Mouse (Mus musculus) kidney, postnatal 36 days (tissue): ENCODE results near the gene Plcz1.

Experiments used
- DNase-seq, 2 experiments: peaks; one replicate each; pipeline ENCODE4 v3.0.0; 2021 to 2022; ENCODE audit warnings: mixed read lengths in 2 of 2

Plcz1 gene

DNA sequence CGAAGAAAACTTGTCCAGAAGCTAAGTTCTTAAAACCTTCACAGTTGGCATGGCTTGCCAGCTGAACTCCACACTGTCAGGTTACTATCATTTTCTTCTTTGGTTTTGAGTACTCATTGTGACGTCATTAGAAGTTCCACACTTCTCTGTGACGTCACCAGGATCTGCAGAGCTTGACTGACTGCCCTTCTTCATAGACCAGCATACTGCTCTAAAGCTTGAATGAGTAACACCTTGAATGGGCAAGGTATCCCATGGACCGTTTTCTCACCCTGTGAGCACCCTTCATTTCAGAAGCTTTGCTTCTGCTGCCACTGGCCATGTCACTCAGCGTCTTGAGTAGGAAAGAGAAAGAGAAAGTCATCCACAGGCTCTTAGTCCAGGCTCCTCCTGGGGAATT is at the start of gene Plcz1:
Gene Plcz1, minus strand, starts transcription at position 101 of the 400 bp plus-strand sequence.
- DNase-seq, result no peak

DNA sequence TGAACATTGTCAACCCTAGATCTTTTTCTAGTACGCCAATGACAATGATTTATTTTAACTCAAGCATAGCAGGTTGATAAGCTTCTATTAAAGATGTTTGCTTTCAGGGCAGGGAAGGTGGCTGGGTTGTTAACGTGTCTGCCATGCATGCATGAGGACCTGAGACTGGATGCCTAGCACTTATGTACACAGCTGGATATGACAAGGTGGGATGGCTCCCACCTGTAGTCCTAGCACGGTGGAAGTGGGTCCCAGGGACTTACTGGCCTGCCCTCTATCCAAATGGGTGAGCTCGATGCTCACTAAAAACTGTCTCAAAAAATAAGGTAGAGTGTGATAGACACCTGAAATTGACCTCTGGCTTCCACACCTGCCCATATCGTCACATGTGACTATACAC is 48.6 kb upstream of the Plcz1 start:
- DNase-seq, result no peak

DNA sequence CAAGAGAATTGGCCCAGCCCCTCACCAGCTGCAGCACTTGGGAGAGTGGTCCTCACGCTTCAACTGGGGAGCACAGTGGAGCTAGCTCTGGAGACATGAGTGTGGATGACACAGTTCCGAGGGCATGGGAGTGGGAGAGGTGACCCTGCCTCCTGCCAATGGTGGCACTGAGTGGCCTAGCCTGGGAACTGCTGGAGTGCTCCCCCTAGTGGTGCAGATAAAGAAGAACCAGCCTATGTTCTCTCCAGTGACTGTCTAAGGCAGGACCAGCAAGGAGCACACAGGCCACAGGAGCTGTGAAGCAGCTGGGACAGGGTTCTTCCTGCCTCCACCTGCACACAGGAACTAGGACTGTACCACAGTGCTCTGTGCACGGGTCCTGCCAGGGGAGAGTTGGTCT is 40.5 kb upstream of the Plcz1 start:
- DNase-seq, result peak; percentile 4 to 20

DNA sequence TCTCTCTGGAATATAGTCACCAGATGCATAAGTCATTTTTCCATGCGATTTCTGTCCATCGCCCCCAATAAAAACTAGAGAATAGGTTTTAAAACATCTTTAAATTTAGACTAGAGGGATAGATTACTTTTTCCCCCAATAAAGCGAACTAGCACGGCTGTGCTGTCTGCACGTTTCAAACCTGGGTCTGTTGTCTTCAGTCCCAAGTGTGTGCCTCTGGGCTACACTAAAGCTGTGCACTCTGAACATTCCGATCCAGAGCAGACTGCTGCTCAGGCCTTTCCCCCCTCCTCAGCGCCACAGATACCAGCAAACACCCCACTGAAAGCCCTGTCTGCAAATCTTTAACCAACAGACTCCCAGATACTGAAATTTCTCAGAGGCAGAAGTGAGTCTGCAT is 39.7 kb upstream of the Plcz1 start:
- DNase-seq, result no peak

DNA sequence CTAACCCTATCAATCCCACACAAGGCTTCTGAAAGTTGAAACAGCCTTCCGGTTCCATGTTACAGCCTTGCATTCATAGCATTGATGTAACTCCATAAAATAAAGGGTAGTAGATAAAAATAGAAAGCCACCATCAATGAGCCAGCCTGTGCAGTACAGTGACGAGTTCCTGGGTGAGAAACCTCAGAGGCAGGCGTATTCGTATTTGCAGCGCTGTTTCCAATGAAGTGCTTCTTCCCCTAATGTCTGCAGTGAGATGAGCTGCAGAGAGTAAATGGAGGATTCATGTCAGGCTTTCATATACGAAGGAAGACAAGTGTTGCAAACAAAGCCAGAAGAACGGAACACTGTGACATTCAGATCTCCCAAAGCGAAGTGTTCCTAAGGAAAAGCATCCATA is 27.9 kb upstream of the Plcz1 start:
- DNase-seq, result no peak

DNA sequence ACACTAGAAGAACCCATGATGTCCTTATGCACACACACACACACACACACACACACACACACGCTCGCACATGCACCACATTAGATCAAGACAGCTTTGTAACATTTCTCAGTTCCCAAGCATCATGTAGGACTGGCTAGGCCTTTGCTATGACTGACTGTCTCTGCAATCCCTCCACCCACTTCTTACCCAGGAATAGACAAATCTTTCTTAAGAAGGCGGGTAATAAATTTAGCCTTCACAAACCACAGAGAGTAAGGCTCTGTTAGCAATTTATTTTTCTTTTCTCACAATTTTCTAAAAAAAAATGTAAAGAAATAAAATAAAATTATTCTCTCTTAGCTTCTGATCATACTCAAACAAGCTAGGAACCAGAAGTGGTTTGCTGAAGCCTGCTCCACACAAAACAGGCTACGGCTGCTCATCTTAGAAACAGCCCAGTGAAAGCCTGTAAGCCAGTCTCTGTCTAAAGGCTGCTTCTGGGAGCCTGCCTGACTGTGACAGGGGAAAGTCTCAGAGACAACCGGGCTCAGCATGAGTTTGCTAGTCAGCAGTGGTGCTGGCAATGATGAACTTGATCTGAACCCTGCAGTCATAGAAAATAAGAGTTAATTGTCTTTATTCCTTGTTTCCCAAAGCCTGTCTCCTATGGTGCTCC is 13.1 kb upstream of the Plcz1 start:
- DNase-seq, result no peak

DNA sequence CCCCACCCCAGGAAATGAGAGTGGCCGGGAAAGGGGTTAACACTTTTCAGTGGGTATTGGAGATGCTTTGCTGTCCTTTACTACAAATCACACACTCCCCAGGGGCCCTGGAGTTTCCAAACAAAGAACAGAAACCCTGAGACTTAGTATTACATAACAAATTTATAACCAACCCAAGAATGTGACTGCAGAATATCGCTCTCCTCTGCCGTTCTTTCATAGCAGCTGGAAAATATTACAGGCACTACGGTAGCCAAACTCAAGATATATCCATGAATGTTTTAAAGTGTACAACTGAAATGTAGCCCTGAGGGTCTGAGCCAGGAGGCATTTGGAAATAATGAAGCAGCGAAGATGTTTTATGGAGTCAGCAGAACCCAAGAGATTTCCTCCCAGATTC is 10.2 kb upstream of the Plcz1 start:
- DNase-seq, result peak; percentile 3 to 5

DNA sequence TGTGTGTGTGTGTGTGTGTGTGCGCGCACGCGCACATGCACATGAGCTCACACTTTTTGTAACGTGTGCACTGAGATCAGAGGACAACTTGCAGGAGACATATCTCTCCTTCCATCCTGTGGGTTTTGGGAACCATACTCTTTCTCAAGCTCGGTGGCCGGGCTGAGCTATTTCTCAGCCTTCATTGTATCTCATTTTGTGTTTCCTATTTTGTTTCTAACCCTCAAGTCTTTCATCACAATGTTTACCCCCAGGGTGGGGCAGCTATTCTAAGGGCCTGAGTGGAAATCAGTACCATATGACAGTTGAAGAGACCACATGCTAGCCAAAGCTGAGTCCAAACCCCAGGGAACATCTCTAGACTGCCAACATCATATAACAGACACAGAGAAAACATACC is 305 bp downstream of the Plcz1 start, which contains the start of gene Capza3:
Gene Capza3, plus strand, starts transcription at position 301 of the 400 bp plus-strand sequence.
- no peak for DNase-seq

DNA sequence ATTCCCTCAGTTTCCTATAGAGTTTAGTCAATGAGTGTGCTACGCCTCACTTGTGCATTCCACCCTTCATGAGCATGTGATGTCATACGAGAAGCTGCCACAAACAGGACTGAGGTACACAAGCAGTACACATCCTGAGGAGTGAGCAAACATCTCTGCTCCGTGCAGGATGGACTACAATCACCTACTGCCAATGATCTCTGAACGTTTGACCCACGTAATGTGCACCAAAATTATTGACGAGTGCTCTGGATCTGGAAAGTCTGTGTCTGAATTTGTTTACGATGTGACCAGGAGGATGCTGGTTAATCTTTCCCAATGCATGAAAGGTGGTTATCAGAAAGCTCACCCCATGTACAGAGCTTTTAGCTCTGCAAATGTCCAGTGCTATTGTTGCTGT is 16.9 kb downstream of the Plcz1 start:
- no peak for DNase-seq

DNA sequence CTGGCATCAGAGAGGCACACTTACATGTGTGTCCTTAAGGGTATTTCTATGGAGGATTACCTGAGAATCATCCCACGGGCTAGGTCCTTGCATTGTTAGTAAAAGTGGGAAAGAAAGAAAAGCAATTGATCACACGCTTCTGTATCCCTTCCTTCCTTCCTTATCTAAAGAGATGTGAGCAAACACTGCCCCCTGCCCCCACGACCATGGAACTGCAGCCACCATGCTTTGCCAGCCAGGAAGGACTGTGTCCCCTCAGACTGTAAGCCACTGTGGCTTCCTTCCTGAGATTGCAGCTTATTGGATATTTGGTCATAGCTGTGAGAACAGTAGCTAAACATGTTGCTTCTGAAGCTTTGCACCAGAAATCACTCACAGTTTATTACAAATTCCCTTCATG is 36.1 kb downstream of the Plcz1 start:
- no peak for DNase-seq

DNA sequence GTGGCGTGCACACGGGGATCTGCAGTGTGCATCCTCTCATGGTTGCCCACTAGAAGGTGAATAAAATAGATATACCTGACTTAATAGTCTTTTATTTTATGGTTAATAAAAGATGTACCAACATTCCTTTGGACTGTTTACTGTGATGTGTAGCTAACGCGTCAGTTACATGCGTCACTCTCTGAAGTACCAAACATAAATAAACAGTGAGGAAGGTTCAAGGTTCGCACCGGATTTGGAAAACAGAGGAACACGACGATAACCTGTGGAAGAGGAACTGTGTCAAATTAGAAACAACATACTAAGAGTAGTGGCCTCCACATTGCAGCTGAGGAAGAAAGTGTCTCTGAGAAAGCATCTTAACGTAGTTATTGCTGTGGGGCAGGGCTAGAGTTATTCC is 51.7 kb downstream of the Plcz1 start:
- DNase-seq, result no peak

DNA sequence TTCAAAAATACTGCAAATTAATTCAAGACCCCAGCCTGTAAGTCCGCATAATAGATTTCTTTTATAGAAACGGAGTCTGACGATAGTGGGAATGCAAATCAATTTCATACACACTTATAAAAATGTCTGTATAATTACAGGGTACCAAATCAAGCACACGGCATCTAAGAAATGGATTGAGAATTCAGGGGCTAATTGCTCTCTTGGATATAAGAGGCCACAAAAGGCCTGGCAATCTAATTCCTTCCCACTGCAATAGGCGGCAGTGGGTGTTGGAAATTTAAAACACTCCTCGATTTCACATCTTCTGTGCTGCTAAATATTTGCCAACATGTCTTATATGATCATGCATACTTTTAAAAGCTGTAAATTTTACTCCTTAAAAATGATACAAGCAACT is 52.2 kb downstream of the Plcz1 start:
- no peak for DNase-seq

DNA sequence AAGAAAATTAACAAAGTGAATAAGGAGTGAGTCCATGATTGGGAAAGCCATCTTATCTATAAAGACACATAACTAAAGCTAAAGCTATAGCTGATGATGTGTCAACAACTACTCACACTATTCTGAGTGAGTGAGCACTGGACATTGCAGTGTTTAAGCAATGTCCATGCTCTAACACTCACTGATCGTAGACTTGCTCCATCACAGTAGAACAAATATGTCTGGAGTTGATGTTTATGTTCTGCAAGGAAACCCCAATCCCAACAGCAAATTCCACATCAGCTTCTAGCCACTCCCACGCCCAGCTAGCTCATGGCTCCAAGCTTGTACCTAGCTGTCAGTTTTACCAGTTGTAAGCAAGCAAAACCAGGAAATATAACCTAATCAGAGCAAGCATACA is 54.7 kb downstream of the Plcz1 start:
- DNase-seq, result no peak

DNA sequence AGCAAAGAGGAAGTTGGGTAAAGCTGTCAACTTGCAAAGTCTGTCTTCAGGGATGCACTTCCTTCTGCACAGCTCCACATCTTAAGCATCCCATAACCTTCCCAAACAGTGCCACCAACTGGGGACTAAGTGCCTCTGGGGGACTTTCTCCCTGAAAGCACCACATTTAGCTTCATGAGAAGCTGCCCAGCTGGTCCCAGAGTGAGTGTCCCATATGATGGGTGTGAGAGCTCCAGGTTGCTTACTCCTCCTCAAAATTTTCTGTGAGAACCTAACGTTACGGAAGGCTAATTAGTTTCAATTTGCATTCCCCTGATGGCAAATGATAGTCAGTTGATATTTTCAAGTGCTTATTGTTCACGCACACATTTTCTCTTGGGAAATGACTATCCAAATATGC is 57.2 kb downstream of the Plcz1 start:
- no peak for DNase-seq

DNA sequence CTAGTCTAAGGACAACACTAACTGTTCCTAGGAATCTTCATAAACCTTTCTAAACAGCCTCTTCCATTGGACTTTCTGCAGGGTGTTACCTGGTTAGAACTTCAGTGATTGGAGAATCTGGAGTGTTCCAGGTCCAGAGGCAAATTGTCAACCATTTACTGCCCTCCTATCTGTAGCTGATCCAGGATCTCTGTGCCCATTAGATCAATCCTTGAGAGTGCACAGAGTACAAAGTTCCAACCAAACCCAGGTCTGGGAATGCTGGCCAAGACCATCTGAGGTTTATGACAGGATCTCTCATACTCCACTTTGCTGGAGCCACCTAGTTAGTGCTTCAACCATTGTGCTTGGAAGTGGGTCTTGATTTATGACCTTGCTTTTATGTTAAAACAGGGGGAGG is 60.2 kb downstream of the Plcz1 start:
- peak; percentile 9 to 19 for DNase-seq

DNA sequence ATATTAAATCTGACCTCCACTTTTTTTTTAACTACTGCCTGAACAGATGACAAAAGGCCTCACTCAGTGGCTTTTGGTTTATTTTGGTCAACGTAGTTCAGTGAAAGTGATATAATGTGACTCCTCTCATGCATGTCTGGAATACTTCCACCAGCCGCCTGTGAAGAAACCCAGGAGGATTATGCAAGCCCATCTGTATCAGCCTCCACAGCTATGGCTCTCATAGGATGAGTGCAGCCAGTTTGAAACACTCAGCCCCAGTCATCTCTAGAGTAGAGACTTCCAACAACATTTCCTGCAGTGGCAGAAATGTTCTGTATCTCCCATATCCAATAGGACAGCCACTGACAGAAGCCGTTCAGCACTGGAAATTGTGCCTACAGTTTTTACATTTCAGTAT is 63.1 kb downstream of the Plcz1 start:
- DNase-seq, result no peak

DNA sequence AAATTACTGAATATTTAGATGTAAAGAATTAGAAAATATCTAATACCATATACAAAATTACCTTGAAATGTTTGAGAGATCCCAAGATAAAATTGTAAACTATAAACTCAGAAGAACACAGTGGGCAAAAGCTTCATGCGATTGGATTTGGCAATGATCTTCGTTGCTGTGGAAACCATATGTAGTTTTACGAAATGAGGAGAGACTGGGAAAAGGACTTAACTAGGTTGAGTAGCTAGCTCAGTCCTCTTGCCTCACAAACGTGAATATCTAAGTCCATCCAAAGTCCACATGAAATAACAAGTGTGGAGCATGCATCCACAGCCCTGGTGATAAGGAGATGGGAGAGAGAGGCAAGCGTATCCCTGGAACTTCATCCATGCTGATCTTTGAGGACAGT is 66.6 kb downstream of the Plcz1 start:
- no peak for DNase-seq

DNA sequence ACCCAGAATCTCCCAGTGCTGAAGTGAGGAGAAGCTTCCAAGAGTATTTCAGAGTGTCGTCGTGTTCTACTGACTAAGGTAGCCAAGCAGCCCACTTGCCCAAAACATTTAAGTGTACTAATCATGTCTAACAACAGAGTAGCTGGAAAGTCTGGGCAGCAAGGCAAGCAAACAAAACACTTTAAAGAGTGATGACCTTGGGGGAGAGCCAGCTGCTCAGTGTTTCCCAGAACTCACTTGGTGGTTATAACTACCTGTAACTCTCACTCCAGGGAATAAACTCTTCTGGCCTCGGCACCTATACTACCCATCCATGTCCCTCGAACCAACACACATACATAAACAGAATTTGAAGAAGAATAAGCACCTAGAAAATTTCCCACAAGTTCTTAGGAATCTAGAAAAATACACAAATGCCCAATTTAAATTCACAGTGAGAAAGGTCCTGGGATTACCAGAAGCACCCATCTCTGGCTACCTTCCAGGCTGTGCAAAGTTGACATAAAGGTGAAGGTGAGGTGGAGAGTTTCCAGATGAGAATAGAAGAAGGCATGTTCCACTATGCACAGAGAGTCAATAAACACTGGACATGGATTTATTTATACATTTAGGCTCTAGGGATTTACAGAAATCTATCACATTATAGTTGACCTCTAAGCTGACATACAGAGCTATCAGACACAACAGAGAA is 69.5 kb downstream of the Plcz1 start:
- DNase-seq, result no peak

DNA sequence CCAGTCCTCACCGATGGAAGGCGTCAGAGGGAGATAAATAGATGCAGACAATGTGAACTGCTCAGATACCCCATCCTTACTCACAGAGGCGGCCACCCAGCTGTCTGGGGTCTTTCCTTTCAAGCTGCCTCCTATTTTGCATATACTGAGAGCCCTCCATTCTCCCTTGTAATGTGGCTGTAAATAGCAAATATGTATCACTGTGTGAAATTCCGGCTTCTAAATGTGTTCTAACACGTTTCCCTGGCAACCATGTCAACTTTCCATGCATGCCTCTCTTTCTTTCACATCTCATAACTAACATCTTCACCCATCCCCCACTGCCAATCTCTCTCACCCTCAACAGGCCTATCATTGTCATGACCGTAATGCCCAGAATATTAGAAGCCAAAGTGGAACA is 74.6 kb downstream of the Plcz1 start:
- DNase-seq, result no peak

DNA sequence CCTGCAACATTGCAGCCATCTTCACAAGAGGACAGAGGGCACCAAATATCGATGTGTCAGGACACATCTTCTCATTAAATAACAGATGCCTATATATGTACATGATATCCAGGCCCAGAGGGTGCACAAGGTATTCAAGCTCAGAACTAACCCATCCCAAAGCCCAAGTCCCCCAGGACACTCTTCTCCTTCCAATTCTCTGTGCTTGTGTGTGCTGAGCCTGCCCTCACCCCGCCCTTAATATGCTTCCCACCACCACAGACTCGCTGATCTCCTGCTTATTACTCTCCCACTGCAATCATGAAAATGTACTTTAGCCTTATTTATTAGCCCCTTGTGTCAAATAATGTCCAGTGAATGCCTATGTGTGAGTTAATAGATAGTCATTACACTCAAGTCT is 76.4 kb downstream of the Plcz1 start:
- no peak for DNase-seq

DNA sequence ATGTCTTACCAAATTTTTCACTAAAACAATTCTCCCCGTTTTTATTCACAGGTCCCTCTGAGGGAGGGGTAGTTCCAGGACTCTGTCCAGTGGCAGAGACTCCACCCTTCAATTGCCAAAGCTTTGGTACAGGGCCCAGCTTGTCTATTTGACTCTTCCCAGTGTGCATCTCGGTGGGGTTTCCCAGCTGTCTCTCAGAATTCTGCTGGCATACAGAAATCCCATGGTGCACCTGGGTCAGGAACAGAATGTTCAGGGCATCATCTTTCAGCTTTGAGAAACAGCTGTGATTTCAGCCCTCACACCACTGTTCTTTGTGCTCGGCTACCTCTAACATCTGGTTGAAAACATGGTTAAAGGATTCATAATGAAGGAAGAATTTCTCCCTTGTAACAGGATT is 77.5 kb downstream of the Plcz1 start:
- DNase-seq, result no peak

DNA sequence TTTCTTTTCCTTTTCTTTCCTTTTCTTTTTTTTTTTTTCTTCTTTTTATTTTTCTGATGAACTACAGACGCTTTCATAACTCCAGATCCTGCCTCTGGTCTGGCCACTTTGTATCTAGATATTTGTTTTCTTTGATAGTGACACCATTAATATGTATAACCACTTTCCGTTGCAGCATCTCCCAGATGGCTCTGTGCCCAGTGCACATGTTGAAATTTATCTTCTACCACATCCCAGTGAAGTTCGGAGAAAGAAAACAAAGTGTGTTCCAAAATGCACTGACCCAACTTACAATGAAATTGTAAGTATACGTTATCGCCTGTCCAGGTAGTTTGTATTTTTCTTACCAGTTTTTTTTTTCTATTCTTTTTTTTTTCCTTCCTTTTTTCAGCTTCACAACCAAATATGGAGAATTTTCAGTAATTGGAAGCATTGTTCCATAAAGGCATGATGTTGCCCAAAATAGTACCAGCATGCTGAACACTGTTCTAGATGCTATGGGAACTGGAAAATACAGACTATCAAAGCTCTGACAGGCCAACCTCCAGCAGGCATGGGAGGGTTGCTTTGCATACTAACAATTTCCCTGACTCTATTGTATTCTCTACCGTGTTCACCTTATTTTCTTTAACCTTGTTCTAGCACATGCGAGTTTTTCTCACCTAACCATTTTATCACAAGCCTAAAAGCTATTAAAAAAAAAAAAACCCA is 83.6 kb downstream of the Plcz1 start:
- DNase-seq, result peak; percentile 16 to 47

DNA sequence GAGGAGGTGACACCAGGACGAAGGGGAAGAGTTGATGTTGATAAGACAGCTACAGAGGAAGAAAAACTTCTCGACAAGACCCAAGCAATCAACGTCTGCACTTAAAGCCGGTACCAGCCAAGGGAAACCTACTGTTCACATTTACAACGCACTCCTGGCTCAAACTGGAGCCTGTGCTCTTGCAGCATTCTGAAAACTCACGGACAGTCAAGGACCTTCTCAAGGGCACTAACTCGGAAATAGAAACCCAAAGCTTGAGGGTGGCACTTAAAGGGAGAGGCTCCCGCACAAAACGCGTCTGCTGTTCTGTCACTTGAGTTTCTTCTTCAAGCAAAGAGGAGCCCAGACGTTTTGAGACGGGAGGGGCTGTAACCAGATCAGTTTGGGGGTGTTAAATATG is 87.7 kb downstream of the Plcz1 start:
- DNase-seq, result no peak
